Mouse (Mus musculus) urinary bladder, postnatal 25 days (tissue): ENCODE results near the gene Ccdc50.

Source experiments
- DNase-seq: peaks from one replicate; pipeline ENCODE4 v3.0.0; 2022; ENCODE audit warnings: low spot score

Gene Ccdc50

GRCm38 (mm10) chr16:27388761-27389451 is at the start of gene Ccdc50:
TSS of gene Ccdc50 (plus strand) at chr16:27388869.
- DNase-seq: peak; percentile 62

GRCm38 (mm10) chr16:27347521-27347920 is 41.1 kb upstream of the Ccdc50 start:
- DNase-seq: no peak

- DNase-seq: no peak
These were observed 40.3 kb upstream of the Ccdc50 start for GRCm38 (mm10) chr16:27348359-27348758.

- DNase-seq: no peak
These were observed 39.4 kb upstream of the Ccdc50 start for GRCm38 (mm10) chr16:27349235-27349634.

- no peak for DNase-seq
These were observed 38.7 kb upstream of the Ccdc50 start for GRCm38 (mm10) chr16:27349878-27350532.

GRCm38 (mm10) chr16:27354464-27354863 is 34.2 kb upstream of the Ccdc50 start:
- DNase-seq: no peak

- no peak for DNase-seq
These were observed 28.6 kb upstream of the Ccdc50 start for GRCm38 (mm10) chr16:27360059-27360458.

GRCm38 (mm10) chr16:27370191-27370590 is 18.5 kb upstream of the Ccdc50 start, which contains the start of gene Uts2b:
TSS of gene Uts2b (minus strand) at chr16:27370239.
- DNase-seq: no peak

- DNase-seq: no peak
These were observed 18.0 kb upstream of the Ccdc50 start for GRCm38 (mm10) chr16:27370700-27371099.

- no peak for DNase-seq
These were observed 14.5 kb upstream of the Ccdc50 start for GRCm38 (mm10) chr16:27374139-27374538.

- DNase-seq: no peak
These were observed 13.4 kb upstream of the Ccdc50 start for GRCm38 (mm10) chr16:27375318-27375717.

- DNase-seq: no peak
These were observed 12.1 kb upstream of the Ccdc50 start for GRCm38 (mm10) chr16:27376556-27376955.

GRCm38 (mm10) chr16:27382217-27382616 is 6.5 kb upstream of the Ccdc50 start:
- DNase-seq: no peak

- no peak for DNase-seq
These were observed 3.6 kb upstream of the Ccdc50 start for GRCm38 (mm10) chr16:27384893-27385603.

- DNase-seq: no peak
These were observed 3.0 kb upstream of the Ccdc50 start for GRCm38 (mm10) chr16:27385649-27386048.

- DNase-seq: no peak
These were observed 1.7 kb upstream of the Ccdc50 start for GRCm38 (mm10) chr16:27386850-27387407.

- peak; percentile 7 for DNase-seq
These were observed 746 bp upstream of the Ccdc50 start for GRCm38 (mm10) chr16:27387634-27388611.

- peak; percentile 10 for DNase-seq
These were observed 1.0 kb downstream of the Ccdc50 start for GRCm38 (mm10) chr16:27389534-27390282.

GRCm38 (mm10) chr16:27390306-27390705 is 1.6 kb downstream of the Ccdc50 start:
- DNase-seq: no peak

- no peak for DNase-seq
These were observed 3.2 kb downstream of the Ccdc50 start for GRCm38 (mm10) chr16:27391845-27392244.
